Comparison of ENCODE assay signal across 8 mouse cellular contexts in the genomic region with DNA sequence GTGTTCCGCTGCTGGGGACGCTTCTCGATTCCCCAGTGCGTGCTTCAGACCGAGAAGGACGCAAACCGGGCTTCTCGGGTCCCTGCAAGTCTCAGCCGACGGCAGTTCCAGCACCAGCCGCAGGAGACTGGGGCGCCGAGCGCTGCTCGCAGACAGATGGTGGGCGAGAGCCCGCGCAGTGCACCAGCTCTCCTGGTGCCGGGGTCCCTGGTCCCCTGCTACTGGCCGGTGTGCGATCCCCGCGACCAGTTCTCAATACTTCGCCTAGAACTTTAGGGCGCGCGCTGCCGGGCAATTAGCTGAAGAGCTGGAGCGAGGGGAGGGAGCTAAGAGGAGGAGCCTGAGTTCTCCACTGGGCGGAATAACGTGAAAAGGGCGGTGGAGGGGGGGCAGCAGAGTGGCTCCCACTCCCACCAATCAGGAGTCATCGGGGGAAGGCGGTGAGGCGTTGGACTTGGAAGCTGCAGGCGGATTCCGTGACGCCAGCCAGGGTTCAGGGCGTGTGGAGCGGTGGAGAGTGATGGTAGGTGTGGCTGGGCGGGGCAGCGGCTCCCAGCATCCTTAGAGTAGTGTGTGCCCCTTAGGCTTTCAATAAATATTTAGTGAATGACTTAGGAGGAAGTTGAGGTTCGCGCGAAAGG. TPM values are rescaled to one million over a fixed set of nuclear protein-coding genes. Genes with fewer than 3 reads are reported as not detected.
A peak's percentile ranks its signal among the peaks of the same experiment; 100 is the strongest.
DNase-seq lines count a peak whose midpoint lies in the region; ATAC-seq lines count a peak whose summit lies in the region.

A gene (minus strand): TSS at position 373 of the 641 bp plus-strand sequence.

- no peaks in the 10 kb centered on the region for H3K36me3 ChIP-seq in forebrain, embryonic 11.5 days (ENCODE audit: control insufficient read depth, insufficient read depth, low read length)
- H3K36me3 ChIP-seq in heart, embryonic 16.5 days (ENCODE audit: control insufficient read depth, insufficient read depth): no peaks in the 10 kb centered on the region
- H3K36me3 ChIP-seq in liver, embryonic 15.5 days (replicated peaks): no peaks in the 10 kb centered on the region
- H3K36me3 ChIP-seq in neural tube, embryonic 12.5 days: no peaks in the 10 kb centered on the region

- peak within 1 kb of the TSS; percentile 41 for H3K27ac ChIP-seq in forebrain, embryonic 11.5 days (ENCODE audit: low read depth, low read length)
- peak within 1 kb of the TSS; percentile 91 for H3K27ac ChIP-seq in heart, embryonic 16.5 days (ENCODE audit: low read length)
- H3K27ac ChIP-seq in liver, embryonic 15.5 days (replicated peaks): no peak within 1 kb of the TSS
- H3K27ac ChIP-seq in neural tube, embryonic 12.5 days: 0 out of 2 replicates have a peak within 1 kb of the TSS, but pooled peaks have one; percentile 13

- under 1% methylated on average over 45 of the region's 45 CpGs for WGBS in forebrain, embryonic 11.5 days
- WGBS in heart, embryonic 16.5 days: under 1% methylated on average over 45 of the region's 45 CpGs
- WGBS in liver, embryonic 15.5 days (ENCODE audit: insufficient replicate concordance): under 1% methylated on average over 45 of the region's 45 CpGs
- WGBS in neural tube, embryonic 12.5 days: under 1% methylated on average over 45 of the region's 45 CpGs

- H3K9me3 ChIP-seq in forebrain, embryonic 11.5 days (ENCODE audit: control insufficient read depth, low read length): no peaks in the 10 kb centered on the region
- no peaks in the 10 kb centered on the region for H3K9me3 ChIP-seq in heart, embryonic 16.5 days (replicated peaks; ENCODE audit: control insufficient read depth, low read length)
- H3K9me3 ChIP-seq in liver, embryonic 15.5 days (replicated peaks): no peaks in the 10 kb centered on the region
- no peaks in the 10 kb centered on the region for H3K9me3 ChIP-seq in neural tube, embryonic 12.5 days

- no peaks in the 10 kb centered on the region for H3K27me3 ChIP-seq in forebrain, embryonic 11.5 days (ENCODE audit: control insufficient read depth, insufficient read depth, low read length)
- no peaks in the 10 kb centered on the region for H3K27me3 ChIP-seq in heart, embryonic 16.5 days (ENCODE audit: control insufficient read depth, insufficient read depth, low read length)
- peaks cover 41% of the 10 kb centered on the region for H3K27me3 ChIP-seq in liver, embryonic 15.5 days
- H3K27me3 ChIP-seq in neural tube, embryonic 12.5 days (replicated peaks): no peaks in the 10 kb centered on the region

- peak within 1 kb of the TSS; percentile 73 for H3K9ac ChIP-seq in forebrain, embryonic 11.5 days (ENCODE audit: low read length)
- peak within 1 kb of the TSS; percentile 93 for H3K9ac ChIP-seq in heart, embryonic 16.5 days (ENCODE audit: low read length)
- peak within 1 kb of the TSS; percentile 29; the same call in 1 of the 2 replicates for H3K9ac ChIP-seq in liver, embryonic 15.5 days
- H3K9ac ChIP-seq in neural tube, embryonic 12.5 days: peak within 1 kb of the TSS; percentile 71

- peak; percentile 78 for DNase-seq in c-Kit-positive CD71-positive TER-119-negative erythroid progenitor cells, embryonic 14.5 days (ENCODE audit: low read depth)
- DNase-seq in forebrain, embryonic 11.5 days (ENCODE audit: low spot score): peak; percentile 95
- DNase-seq in kidney, postnatal 36 days: peak; percentile 95 to 98
- DNase-seq in telencephalon, adult 2 months (ENCODE audit: low read depth, low spot score): peak; percentile 90

- H3K4me2 ChIP-seq in forebrain, embryonic 11.5 days (ENCODE audit: low read depth, low read length, severe bottlenecking): peak within 1 kb of the TSS; percentile 97
- H3K4me2 ChIP-seq in heart, embryonic 16.5 days (ENCODE audit: low read depth, low read length): peak within 1 kb of the TSS; percentile 92
- peak within 1 kb of the TSS; percentile 81 for H3K4me2 ChIP-seq in liver, embryonic 15.5 days
- H3K4me2 ChIP-seq in neural tube, embryonic 12.5 days (replicated peaks): peak within 1 kb of the TSS; percentile 94

- peak; percentile 84 for ATAC-seq in CD4-positive, CD25-positive, alpha-beta regulatory T cell, adult 4 months
- peak; percentile 96 for ATAC-seq in forebrain, embryonic 11.5 days (replicated peaks; ENCODE audit: low FRiP score)
- peak; percentile 96 for ATAC-seq in heart, embryonic 16.5 days (replicated peaks; ENCODE audit: extremely low read depth, insufficient read depth, low FRiP score)
- peak; percentile 87 for ATAC-seq in liver, embryonic 15.5 days (ENCODE audit: insufficient read depth)
- peak; percentile 94 for ATAC-seq in neural tube, embryonic 12.5 days (ENCODE audit: low FRiP score, low read depth)

- H3K4me3 ChIP-seq in forebrain, embryonic 11.5 days (ENCODE audit: low read depth, low read length): peak within 1 kb of the TSS; percentile 62
- H3K4me3 ChIP-seq in heart, embryonic 16.5 days (ENCODE audit: low read length): peak within 1 kb of the TSS; percentile 84
- H3K4me3 ChIP-seq in liver, embryonic 15.5 days (replicated peaks): peak within 1 kb of the TSS; percentile 55
- peak within 1 kb of the TSS; percentile 60 for H3K4me3 ChIP-seq in neural tube, embryonic 12.5 days

- peaks cover 7% of the 10 kb centered on the region; the same call in 1 of the 2 replicates for H3K4me1 ChIP-seq in forebrain, embryonic 11.5 days (replicated peaks; ENCODE audit: control insufficient read depth, insufficient read depth, low read length)
- H3K4me1 ChIP-seq in heart, embryonic 16.5 days (ENCODE audit: control insufficient read depth, insufficient read depth, low read length): peaks cover 20% of the 10 kb centered on the region
- H3K4me1 ChIP-seq in liver, embryonic 15.5 days (replicated peaks): peaks cover 16% of the 10 kb centered on the region
- H3K4me1 ChIP-seq in neural tube, embryonic 12.5 days: peaks cover 5% of the 10 kb centered on the region; the same call in 1 of the 2 replicates

RNA-seq across cellular contexts. Expression of the gene that starts here (rescaled TPM):
- 10 to 100 TPM; 37.2 to 48.1 TPM for polyA plus RNA-seq in CD4-positive, CD25-positive, alpha-beta regulatory T cell, adult 4 months (2017; shearing (Covaris generic))
- polyA plus RNA-seq in forebrain, embryonic 11.5 days (2014; fragmentation: Nextera tagmentation; extraction: Ambion mirVana): 7.8 and 8.7 TPM in 2 replicates
- polyA plus RNA-seq in heart, embryonic 16.5 days (2015; fragmentation: Nextera tagmentation; extraction: Ambion mirVana): 19.4 and 19.7 TPM in 2 replicates
- 0.64 and 0.74 TPM in 2 replicates for polyA plus RNA-seq in liver, embryonic 15.5 days (2015; fragmentation: Nextera tagmentation; extraction: Ambion mirVana)
- polyA plus RNA-seq in neural tube, embryonic 12.5 days (2016; fragmentation: Nextera tagmentation; extraction: Ambion mirVana): 5.4 and 5.9 TPM in 2 replicates

Comparison
In these comparisons a context has a peak if more than half of its experiments do, and no peak if none do; other contexts are left out.
1. Peak in ATAC-seq, H3K4me3 ChIP-seq, H3K9ac ChIP-seq and H3K4me2 ChIP-seq in liver, embryonic 15.5 days; RNA of the gene not detected or under 1 TPM.
2. H3K9ac ChIP-seq: peak in every context shown above with its lines; median percentile 93 in heart, embryonic 16.5 days; 73 in forebrain, embryonic 11.5 days; 71 in neural tube, embryonic 12.5 days; 29 in liver, embryonic 15.5 days.